Mouse (Mus musculus): Measurements from ENCODE around the gene 5330417H12Rik.

- TF ChIP-seq GATA1 (IDR thresholded peaks at IDR 0.05; ENCODE audit: borderline replicate concordance, low read length) (no peak), FLI1 (IDR thresholded peaks at IDR 0.05; ENCODE audit: low read length) (no peak)
These were observed 820 bp upstream of the 5330417H12Rik start for GRCm38 (mm10) chr7:107625781-107626180.

Measured in megakaryocyte, embryonic 14.5 days (primary cell).